Mouse (Mus musculus) kidney, embryonic 14.5 days (tissue): ENCODE measurements at regions not wholly inside any gene's neighbourhood (a gene's known extent, or its start where the extent isn't known, plus 50 kb on each side); places are given as distances from the start of the nearest gene placed in this dataset.
A peak's percentile ranks its signal among the peaks of the same experiment; 100 is the strongest.
"Not testable (repeated sequence)": the region's sequence is repeated elsewhere in the genome, so short reads cannot be mapped to it uniquely, and the experiment has no call there.

Experiments
- ATAC-seq: fragments of 200-750 bp; cut with Nextera tagmentation; 2 replicates; pipeline ENCODE4 v1.8.0; 2017; ENCODE audit warnings: moderate number of reproducible peaks, mild to moderate bottlenecking, moderate TSS enrichment, moderate library complexity; ENCODE audit not compliant: low FRiP score, low TSS enrichment
- H3K27ac ChIP-seq: fragments of 300-500 bp; sonication (generic); 2 replicates; pipeline ENCODE4 v1.5.1; 2014; ENCODE audit warnings: low read depth, mild to moderate bottlenecking, low read length, moderate library complexity, mixed read lengths
- H3K27me3 ChIP-seq: fragments of 300-500 bp; sonication (generic); 2 replicates; pipeline ENCODE4 v1.6.1; 2014; ENCODE audit warnings: mild to moderate bottlenecking, low read length; ENCODE audit not compliant: control insufficient read depth, insufficient read depth
- H3K36me3 ChIP-seq: fragments of 300-500 bp; sonication (generic); 2 replicates; pipeline ENCODE4 v1.6.1; 2014; ENCODE audit warnings: low read length, mixed read lengths; ENCODE audit not compliant: control insufficient read depth, insufficient read depth
- H3K4me1 ChIP-seq: fragments of 300-500 bp; sonication (generic); 2 replicates; pipeline ENCODE4 v1.6.1; 2014; ENCODE audit warnings: low read length, mixed read lengths; ENCODE audit not compliant: control insufficient read depth, insufficient read depth
- H3K4me2 ChIP-seq: fragments of 300-500 bp; sonication (generic); replicated peaks from 2 replicates; pipeline ENCODE4 v1.6.1; 2014; ENCODE audit warnings: low read depth, mild to moderate bottlenecking, low read length
- H3K4me3 ChIP-seq: fragments of 300-500 bp; sonication (generic); 2 replicates; pipeline ENCODE4 v1.5.1; 2014; ENCODE audit warnings: mild to moderate bottlenecking, low read length
- H3K9ac ChIP-seq: fragments of 300-500 bp; sonication (generic); 2 replicates; pipeline ENCODE4 v1.6.1; 2014; ENCODE audit warnings: low read depth, mild to moderate bottlenecking, low read length, moderate library complexity
- H3K9me3 ChIP-seq: fragments of 300-500 bp; sonication (generic); 2 replicates; pipeline ENCODE4 v1.6.1; 2016; ENCODE audit warnings: low read length; ENCODE audit not compliant: control insufficient read depth
- WGBS: fragments of 180-500 bp; shearing (Covaris S2); extraction: QIAGEN DNeasy Blood & Tissue Kit; methylation state at CpG from one replicate; pipeline ENCODE4 v1.1.7; 2014; 5-methylcytosine and 5-hydroxymethylcytosine counted together

DNA sequence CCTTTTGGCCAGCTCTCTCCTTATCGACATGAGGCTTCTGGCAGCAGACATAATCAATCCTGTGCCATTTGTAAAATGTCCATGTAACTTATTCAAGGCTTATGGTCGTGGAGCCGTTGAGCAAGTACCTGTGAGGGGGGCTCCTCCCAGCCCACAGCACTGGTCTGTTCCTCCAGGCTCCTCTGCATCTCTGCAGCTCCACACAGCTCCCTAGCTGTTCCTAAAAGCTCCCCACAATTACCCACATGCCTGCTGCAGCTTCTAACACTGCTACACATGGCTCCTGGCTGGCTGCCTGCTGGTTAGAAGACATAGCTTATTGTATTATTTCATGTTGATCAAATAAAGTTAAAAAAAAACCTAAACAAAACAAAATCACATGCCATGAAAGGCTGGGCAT is 77.9 kb downstream of the Tcp10c start:
- H3K36me3 ChIP-seq, H3K27ac ChIP-seq, H3K4me1 ChIP-seq, H3K9me3 ChIP-seq, ATAC-seq, H3K9ac ChIP-seq, H3K4me2 ChIP-seq, H3K27me3 ChIP-seq, H3K4me3 ChIP-seq: not testable (repeated sequence)
- WGBS = 80% methylated on average over 3 of the region's 3 CpGs

DNA sequence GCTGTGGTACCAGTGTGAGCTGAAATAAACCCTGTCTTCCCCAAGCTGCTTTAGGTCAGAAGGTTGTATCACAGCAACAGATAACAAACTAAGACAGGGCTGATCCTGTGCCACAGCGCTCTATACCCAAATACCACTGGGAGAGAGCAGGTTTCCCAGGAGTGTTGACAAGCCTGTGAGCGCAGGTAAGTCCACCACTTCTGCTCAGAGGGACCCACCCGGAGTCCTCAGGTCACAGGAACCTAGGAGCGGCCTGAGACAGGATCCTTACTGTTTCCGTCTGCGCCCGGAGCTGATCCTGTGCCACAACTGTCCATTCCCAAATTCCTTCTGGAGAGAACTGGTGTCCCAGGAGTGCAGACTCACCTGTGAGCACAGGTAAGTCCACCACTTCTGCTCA is 79.8 kb downstream of the Tcp10c start:
- ATAC-seq = peak; percentile 24; the same call in 1 of the 2 replicates
- 88% methylated on average over 7 of the region's 7 CpGs for WGBS
- H3K27ac ChIP-seq, H3K4me2 ChIP-seq, H3K4me3 ChIP-seq, H3K9me3 ChIP-seq, H3K27me3 ChIP-seq, H3K4me1 ChIP-seq, H3K36me3 ChIP-seq, H3K9ac ChIP-seq: not testable (repeated sequence)

DNA sequence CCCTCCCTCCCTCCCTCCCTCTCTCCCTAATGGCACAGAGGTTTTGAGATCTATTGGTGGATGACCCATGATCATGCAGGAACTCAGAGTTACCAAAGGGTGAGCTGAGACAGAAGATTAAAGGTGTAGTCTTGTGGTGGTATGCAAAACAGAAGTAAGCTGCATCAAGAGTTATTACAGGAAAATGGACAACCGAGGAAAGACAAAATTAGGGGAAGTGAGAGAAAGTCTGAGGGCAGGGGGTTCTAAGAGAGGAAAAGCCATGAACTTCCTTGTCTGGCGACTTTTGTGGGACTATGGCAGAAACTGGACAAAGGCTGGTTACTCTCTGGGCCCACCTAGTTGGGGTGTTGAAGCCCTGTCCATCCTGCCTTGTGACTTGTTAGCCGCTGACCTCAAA is 84.4 kb downstream of the Tcp10c start:
- H3K4me2 ChIP-seq, ATAC-seq, H3K36me3 ChIP-seq, H3K9ac ChIP-seq, H3K4me1 ChIP-seq, H3K27me3 ChIP-seq, H3K4me3 ChIP-seq, H3K27ac ChIP-seq, H3K9me3 ChIP-seq: not testable (repeated sequence)
- 85% methylated on average over 2 of the region's 3 CpGs for WGBS

DNA sequence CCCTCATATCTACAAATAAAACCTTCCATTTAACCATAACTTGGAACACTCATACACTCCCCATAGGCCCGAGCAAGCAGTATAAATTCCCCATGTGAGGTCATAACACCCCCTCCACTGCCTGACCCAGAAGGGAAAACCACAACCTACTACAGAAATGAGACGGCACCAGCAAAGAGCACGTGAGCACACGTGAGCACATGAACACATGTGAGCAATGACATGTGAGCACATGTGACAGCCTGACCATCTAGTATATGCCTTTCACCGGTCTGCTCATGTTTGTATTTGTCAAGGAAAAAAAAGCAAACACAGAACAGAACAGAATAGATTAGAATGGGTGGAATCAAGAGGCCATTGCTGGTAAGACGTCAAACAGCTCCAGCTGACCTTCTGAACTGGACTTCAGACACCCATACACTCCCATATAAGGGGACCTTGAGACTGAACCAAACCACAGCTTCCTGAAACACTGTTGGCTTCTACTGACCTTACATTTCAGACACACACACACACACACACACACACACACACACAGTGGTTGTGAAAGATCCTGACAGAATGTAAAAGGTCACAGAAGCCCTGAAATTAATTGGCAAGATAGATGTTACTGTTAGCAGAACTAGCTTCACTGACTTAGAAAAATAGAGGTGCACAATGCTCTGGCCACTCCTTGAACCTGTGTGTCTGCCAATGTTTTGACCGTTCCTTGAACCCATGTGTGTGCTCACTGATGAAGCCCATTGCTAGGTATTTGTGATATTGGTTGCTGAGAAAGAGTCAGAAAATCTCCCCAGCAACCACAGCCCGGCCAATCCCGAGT is 86.5 kb downstream of the Tcp10c start:
- ATAC-seq = peak; percentile 32; the same call in 1 of the 2 replicates
- not testable (repeated sequence) for H3K4me2 ChIP-seq
- 83% methylated on average over 9 of the region's 9 CpGs for WGBS

DNA sequence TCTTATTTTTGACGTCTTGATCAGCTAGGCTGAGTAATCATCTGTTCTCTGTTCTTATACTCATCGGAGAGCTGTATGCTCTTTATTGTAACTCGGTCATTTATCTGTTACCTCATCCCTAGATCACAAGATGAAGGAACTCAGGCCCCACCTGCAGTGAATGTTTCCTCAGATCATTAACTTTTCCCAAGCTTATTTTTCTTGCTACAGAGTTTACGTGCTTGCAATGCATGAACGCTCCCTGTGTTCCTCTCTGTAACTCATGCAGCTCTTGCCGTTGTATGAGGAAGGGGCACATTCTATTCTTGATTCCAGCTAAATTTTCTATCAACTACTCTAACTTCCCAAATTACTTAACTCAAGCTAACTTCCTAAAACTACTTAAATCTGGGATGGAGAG is 87.9 kb downstream of the Tcp10c start:
- not testable (repeated sequence) for H3K4me2 ChIP-seq, H3K9me3 ChIP-seq, H3K27me3 ChIP-seq, H3K27ac ChIP-seq, H3K36me3 ChIP-seq, H3K4me3 ChIP-seq, H3K4me1 ChIP-seq, H3K9ac ChIP-seq
- WGBS = 73% methylated on average over 5 of the region's 6 CpGs
- ATAC-seq = peak; percentile 83

More for the DNA sequence above, 86.5 kb downstream of the Tcp10c start:
- H3K27me3 ChIP-seq, H3K9me3 ChIP-seq, H3K36me3 ChIP-seq, H3K4me1 ChIP-seq, H3K9ac ChIP-seq, H3K4me3 ChIP-seq, H3K27ac ChIP-seq: not testable (repeated sequence)

DNA sequence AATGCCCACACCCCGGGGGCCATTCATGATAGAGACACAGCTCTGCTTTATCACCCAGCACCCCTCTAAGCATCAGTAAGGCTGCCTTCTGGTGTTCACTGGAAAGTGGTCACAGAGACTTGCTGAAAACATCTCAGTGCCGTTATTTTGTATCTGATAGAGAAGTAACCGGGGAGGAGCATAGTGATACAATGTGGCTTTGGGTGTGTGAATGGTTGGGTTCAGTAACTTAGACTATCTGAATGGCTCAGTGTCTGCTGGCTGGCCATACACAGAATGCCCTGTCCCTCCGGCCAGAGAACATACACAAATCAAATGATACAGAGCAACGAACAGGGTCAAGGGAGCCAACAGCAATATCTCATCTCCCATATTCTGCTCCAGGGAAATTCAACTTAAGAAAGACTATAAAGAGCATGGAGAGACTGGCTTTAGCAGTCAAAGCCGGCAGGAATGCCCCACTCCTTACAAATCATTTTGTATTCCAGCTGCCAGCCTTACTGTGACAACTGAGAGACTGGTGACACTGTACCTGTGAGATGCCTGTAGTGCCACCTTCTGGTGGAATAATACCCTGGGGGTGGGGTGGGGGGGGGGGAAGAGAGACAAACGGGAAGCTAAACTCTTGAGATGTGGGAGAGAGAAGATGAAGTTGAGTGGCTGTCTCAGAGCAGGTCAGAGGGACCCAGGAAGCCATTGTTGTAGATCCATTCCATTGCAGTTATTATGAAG is 102.7 kb downstream of the Tcp10c start:
- not testable (repeated sequence) for H3K27ac ChIP-seq, ATAC-seq, H3K27me3 ChIP-seq, H3K4me1 ChIP-seq, H3K36me3 ChIP-seq, H3K4me3 ChIP-seq, H3K4me2 ChIP-seq, H3K9ac ChIP-seq, H3K9me3 ChIP-seq
- WGBS = 89% methylated on average over 6 of the region's 7 CpGs

DNA sequence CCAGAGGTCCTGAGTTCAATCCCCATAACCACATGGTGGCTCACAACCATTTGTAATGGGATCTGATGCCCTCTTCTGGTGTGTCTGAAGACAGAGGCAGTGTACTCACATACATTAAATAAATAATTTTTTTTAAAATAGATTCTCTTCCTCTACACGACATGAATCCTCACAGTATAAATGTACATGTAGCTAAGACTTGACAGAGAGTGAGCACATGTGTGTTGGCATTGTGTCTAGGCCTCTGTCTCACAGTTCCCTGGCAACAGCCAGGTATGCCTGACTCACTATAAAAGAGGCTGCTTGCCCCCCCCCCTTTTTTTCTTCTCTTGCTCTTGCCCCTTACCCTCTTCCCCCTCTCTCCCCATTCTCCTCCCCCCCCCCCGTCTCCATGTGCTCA is 103.6 kb downstream of the Tcp10c start:
- WGBS = 82% methylated on average over 2 of the region's 2 CpGs

DNA sequence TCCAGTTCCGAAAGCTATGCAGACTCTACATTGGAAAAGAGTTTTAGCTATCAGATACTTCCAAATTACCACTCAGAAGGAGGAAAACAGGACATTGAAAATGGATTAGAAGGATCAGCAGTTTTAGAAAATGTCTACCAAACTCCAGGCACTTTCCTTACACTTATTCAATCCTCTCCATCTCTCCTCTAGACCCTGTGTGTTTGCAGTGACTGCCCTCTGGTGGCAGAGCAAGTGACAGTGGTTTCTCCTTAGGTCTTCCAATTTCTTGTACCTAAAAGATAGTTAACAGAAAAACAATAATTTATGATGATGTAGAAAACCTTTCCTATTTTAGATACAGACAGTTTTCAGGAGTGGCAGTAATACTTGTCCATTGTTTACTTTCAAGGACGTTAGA is 104.4 kb downstream of the Tcp10c start:
- ATAC-seq = not testable (repeated sequence)
- no CpG with 5 or more reads among the region's 2 CpGs for whole genome bisulfite sequencing

More for the DNA sequence above, 103.6 kb downstream of the Tcp10c start:
- ATAC-seq, H3K9ac ChIP-seq, H3K36me3 ChIP-seq, H3K4me3 ChIP-seq, H3K4me2 ChIP-seq, H3K4me1 ChIP-seq, H3K27ac ChIP-seq, H3K9me3 ChIP-seq, H3K27me3 ChIP-seq: not testable (repeated sequence)

DNA sequence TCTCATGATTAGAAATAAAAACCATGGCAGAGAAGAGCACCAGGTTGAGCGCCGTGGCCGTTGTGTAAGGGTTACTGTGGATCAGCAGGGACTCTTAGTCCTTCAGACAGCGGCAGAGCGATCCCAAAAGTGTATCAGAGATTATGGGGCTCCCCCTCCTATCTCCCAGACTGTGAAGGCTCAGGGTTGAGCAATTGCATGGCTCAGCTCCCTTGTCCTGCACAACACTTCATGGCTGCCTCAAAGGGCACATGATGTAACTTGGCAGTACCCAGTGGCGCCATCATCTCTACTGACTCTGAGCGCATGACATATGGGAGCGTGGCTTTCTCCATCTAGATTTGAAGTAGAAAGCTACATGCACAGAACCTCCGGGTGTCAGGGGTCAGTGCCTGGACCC is 108.3 kb downstream of the Tcp10c start:
- not testable (repeated sequence) for H3K4me2 ChIP-seq, H3K4me3 ChIP-seq, H3K4me1 ChIP-seq, H3K27ac ChIP-seq, ATAC-seq, H3K9ac ChIP-seq, H3K9me3 ChIP-seq, H3K36me3 ChIP-seq, H3K27me3 ChIP-seq
- WGBS = 86% methylated on average over 2 of the region's 9 CpGs

More for the DNA sequence above, 104.4 kb downstream of the Tcp10c start:
- H3K27ac ChIP-seq, H3K36me3 ChIP-seq, H3K4me3 ChIP-seq, H3K9me3 ChIP-seq, H3K4me1 ChIP-seq, H3K27me3 ChIP-seq, H3K9ac ChIP-seq, H3K4me2 ChIP-seq: not testable (repeated sequence)
